Mouse (Mus musculus) urinary bladder, postnatal 25 days (tissue): ENCODE data around the gene Fyttd1.
"Not testable (repeated sequence)": the region's sequence is repeated elsewhere in the genome, so short reads cannot be mapped to it uniquely, and the experiment has no call there.

ENCODE experiments used
- DNase-seq: peaks from one replicate; pipeline ENCODE4 v3.0.0; 2022; ENCODE audit warnings: low spot score

The Fyttd1 gene

DNA sequence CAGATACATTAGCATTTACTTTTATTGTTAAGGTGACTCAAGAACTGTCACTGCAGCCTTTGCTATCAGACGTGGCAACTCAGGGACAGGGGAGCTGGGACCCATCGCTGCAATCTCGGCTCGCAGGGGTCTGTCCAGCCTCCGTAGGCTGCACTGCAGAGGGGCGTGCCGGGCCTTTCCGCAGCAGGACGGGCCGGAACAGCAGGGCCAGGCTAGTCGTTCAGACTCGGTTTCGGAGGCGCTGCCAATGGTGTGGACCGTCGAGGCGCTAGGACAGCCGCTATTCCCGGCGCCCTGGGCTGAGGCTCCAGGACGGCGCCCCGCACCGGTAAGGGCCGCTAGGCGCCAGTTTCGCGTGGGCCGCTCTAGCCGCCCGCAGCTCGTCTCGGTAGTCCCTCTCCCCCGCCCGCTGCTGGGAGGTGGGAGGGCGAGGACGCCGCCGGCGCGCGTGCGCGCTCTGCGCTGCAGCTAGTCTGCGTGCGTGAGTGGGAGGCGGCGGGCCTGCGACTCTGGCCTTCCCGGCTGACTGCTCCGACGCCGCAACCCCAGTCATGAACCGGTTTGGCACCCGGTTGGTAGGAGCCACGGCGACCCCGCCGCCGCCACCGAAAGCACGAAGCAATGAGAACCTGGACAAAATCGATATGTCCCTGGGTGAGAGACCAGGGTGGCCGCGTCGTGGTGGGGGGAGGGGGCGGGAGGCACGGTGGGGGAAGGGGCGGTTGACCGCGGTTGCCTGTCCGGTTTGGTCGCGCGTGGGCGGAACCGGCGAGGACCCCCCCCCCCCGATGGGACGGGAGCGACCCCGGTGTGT is at the start of gene Fyttd1, which contains the start of gene Rubcn:
Fyttd1 (plus strand) TSS at position 158 of the 814 bp plus-strand sequence.
Rubcn (minus strand) TSS at position 424 of the 814 bp plus-strand sequence.
- DNase-seq: peak; percentile 91

DNA sequence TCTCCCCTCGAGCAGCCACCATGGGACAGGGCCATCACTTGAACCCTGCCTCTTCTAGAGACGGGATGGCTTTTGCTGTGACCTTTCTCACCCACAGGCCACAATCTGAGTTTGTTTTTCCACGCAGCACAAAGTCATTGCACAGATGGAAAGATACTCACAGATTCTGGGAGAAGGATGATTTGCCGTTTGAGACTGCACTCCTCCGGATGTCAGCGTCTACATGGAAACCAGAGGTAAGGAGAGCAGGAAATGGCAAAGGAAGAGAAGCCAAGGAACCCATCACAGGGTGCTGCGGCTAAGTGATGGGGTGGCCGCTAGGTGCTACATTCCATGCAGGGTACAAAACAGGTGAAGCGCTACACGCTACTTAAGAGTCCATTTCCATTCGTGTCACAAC is 48.2 kb upstream of the Fyttd1 start:
- no peak for DNase-seq

DNA sequence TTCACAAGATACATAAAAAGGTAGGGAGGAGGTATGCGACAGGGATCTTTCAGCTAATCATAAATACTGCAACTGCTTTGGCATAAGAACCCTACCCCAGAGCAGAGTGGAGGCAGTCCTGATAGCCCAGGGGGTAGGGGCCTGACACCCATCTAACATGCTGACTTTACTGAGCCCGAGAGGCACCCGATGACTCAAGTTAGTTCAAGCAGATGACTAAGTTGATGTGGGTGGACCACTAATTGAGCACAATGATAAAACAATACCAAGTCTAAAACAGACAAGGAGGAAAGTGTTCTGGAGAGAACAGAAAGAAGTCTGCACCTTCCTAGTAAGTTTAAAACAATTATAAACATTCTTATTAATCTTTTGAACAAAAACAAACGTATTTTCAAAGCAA is 45.8 kb upstream of the Fyttd1 start:
- no peak for DNase-seq

DNA sequence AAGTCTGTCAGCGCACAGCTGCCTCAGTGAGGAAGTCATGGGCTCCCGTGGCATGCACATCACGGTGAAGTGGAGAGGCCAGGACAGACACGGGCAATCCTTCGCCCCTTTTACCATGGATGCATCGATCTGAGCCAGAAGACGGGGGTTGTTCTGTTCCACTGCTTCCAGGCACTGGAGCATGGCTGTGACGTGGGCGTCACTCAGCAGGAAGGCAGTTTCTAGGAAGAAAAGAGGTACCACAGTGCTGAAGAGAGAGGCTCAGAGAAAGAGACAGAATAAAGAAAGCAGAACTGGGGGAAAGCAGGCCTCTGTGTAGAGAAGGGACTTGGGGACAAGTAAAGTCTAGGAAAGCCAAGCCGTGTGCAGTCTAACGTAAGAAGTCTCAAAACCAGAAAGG is 30.2 kb upstream of the Fyttd1 start:
- no peak for DNase-seq

DNA sequence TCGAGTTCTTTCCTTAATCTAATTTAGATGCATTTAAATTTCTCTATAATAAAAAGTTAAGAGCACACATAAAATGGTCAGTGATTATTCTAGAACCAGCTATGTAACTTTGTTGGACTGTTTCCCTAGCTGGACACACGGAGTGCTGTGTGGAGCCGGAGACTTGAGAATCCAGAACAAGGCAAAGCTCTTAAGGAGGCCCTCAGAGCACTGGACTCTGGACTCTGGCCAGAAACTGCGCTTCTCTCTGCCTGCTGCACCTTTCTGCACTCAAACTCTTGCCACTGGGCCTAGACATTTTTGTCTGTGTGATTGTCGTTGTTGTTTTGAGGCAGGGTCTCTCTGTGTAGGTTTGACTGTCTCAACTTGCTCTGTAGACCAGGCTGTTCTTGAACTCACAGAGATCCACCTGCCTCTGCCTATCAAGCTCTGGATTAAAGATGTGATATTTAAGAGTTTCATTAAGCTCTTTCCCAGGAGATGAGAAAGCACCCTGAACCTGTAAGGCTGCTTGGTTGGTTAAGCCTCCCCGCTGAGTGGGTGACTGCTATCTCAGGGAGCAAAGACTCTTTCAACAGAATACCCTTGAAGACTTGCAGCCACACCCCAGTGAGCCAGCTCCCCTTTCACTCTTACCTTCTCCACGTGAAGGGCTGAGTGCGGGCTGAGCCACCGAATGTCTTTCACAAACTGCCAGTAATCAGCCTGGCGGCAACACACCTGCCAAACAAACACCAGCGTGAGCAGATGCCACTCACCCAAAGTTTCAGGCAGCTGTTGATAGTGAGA is 28.1 kb upstream of the Fyttd1 start:
- DNase-seq: no peak

- no peak for DNase-seq
Measured at GRCm38 (mm10) chr16:32853492-32854049, 23.7 kb upstream of the Fyttd1 start.

GRCm38 (mm10) chr16:32854050-32854571 is 23.2 kb upstream of the Fyttd1 start:
- no peak for DNase-seq

- no peak for DNase-seq
Measured at GRCm38 (mm10) chr16:32856751-32857150, 20.5 kb upstream of the Fyttd1 start.

DNA sequence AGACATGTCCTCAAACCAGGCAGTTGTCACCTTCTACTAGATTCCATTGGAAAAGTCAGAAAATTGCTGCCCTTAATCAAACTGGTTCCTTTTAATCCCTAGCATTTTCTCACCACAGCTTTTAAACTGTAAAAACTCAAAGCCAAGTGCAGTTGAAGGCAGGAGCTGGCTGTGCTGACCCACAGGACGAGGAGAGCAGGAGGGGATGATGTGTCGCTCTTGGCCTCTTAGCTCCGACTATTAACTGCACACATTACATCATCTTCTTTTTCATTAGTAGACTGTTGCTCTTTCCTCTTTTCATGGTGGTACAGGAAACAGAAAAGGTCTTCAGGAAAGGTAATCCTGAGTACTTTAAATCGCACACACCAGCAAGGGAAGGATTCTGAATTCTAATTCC is 18.9 kb upstream of the Fyttd1 start:
- DNase-seq: no peak

DNA sequence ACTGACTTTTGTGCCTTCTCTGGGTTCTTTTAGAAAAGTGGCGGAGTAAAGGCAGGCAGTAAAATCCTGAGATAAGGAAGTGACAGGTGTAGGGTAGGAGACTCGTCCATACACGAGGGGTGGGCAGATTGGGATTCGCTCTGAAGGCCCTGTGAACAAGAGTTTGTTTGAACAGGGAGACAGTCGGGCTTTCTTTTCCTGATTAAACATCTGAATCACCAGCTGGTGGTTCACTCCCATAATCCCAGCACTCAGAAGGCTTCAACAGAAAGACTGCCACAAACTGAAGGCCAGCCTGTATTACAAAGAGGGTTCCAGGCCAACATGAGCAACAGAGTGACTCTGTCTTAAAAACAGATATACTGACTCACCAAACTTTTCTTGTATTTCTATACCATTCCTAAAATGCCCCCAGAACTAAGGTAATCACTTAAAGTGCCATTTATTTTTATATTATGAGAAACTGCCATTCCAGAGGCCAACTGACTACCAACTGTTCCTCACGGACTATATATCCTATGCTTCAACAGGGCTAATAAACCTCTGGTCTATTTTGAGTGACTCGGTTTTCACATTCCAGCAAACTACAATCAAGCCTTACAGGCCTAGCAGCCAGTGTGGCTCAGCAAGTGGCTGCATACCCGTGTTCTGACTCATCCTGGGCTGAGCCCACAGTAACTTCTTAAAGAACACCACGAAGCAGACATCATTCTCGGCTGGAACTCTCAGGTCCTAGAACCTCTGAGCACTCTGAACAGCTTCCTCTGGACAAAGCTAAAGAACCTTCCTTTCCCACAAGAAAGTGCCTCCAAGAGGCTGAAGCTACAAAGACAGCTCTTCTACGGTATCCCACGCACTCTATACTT is 18.3 kb upstream of the Fyttd1 start:
- peak; percentile 46 for DNase-seq

DNA sequence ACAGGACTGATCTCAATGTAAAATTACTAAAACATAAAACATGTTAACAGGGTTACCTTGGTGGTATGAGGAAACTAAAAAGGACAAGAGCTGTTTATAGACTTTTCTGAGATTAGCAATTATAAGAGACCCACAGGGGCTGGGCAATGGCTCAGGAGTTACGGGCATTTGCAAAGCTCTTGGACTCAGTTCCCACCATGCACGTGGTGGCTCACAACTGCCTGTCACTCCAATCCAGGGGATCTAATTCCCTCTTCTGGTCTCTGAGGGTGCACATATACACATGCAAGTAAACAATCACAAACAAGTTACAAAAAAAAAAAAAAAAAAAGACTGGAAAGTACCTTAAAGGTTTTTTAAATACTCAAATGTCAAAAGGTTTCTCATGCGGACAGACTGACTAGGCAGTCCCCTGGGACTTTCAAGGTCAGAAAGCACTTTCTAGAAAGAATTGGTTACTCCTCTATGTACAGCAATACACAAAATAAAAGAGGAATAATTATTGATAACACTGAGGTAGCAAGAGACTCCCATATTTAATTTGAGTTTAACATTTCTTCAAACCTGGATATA is 15.4 kb upstream of the Fyttd1 start:
- no peak for DNase-seq

DNA sequence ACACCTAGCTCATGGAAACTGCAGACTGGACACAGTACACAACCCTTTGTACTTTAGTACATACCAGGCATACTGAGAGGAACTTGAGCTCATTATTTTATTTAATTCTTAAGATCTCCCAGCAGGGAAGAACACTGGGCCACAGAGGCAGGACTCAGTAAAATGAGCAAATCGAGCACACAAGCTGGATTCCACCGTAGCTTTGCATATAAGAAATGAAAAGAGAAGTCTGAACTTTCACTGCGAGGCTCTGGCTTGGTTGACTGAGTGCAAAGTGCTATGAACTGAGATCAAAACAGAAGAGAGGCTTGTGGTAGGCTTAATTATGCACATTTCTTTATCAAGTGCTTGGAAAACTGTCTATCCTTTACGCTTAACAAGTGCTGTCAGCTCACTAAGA is 11.9 kb upstream of the Fyttd1 start:
- DNase-seq: no peak

GRCm38 (mm10) chr16:32866713-32867112 is 10.6 kb upstream of the Fyttd1 start:
- no peak for DNase-seq

DNA sequence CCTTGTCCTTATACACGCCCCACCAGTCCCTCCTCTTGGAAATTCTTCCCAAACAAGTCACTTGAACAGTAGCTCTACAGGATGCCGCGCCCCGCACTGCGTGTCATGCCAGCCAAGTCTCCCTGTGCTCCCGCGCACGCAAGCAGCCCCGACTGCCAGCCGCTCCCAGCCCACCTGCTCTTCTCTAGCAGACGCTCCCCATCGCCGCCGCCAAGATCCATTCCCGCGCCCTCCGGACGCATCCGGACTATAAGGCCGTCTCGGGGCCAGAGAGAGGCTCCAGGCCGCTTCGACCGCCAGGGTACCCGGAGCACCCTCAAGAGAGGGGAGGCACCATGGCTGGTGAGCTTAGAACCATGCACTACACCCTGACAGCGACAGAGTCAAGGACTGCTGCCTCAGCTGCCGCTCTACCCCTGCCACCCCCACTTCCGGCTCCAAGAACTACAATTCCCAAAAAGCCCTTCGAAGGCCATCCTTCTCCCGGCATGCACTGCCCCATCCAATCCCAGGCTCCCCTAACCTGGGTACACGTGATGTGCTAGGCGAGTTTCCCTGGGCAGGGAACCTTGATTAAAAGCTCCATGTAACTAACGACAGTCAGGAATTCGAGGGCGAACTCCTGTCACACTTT is 9.3 kb upstream of the Fyttd1 start:
- peak; percentile 70 for DNase-seq

- DNase-seq: no peak
Measured at GRCm38 (mm10) chr16:32870231-32870630, 7.1 kb upstream of the Fyttd1 start.

DNA sequence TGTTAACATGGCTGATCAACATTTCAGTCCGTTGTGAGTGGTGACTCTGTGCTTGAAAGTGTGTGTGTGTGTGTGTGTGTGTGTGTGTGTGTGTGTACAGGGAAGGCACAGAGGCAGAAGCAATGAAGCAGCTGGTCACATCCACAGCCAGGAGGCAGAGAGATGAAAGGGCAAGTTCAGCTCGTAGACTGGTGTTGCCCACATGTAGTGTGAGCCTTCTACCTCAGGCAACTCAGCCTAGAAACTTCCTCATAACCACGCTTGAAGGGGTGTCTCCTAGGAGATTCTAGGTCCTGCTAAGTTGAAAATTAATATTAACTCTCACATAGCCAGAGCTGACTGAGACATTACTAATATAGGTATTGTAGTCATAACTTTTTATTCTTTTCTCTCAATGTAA is 3.9 kb upstream of the Fyttd1 start:
- DNase-seq: no peak

DNA sequence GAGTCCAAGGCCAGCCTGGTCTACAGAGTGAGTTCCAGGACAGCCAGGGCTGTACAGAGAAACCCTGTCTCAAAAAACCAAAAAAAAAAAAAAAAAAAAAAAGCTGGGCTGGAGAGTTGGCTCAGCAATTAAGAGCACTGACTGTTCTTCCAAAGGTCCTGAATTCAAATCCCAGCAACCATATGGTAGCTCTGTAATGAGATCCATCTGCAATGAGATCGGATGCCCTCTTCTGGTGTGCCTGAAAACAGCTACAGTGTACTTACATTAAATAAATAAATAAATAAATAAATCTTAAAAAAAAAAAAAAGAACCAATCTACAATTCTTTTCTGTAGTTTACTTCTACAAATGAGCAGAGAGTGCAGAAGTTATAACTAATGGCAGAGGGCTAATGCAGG is 2.0 kb upstream of the Fyttd1 start:
- DNase-seq: not testable (repeated sequence)

GRCm38 (mm10) chr16:32875847-32876246 is 1.5 kb upstream of the Fyttd1 start:
- no peak for DNase-seq

- no peak for DNase-seq
Measured at GRCm38 (mm10) chr16:32876831-32877230, 469 bp upstream of the Fyttd1 start.

GRCm38 (mm10) chr16:32878157-32878598 is 878 bp downstream of the Fyttd1 start:
- no peak for DNase-seq
